Mouse (Mus musculus) stomach, embryonic 15.5 days (tissue): ENCODE data around the gene Fbxo17. TPM values are rescaled to one million over a fixed set of nuclear protein-coding genes. Genes with fewer than 3 reads are reported as not detected.

Experiments
- ATAC-seq: fragments of 200-750 bp; cut with Nextera tagmentation; 2 replicates; pipeline ENCODE4 v1.8.0; 2017; ENCODE audit warnings: low read depth, moderate number of reproducible peaks, moderate TSS enrichment; ENCODE audit not compliant: insufficient read depth, low FRiP score
- H3K27ac ChIP-seq: fragments of 300-500 bp; sonication (generic); 2 replicates; pipeline ENCODE4 v1.5.1; 2015; ENCODE audit warnings: mild to moderate bottlenecking, inconsistent platforms
- H3K27me3 ChIP-seq: fragments of 300-500 bp; sonication (generic); replicated peaks from 2 replicates; pipeline ENCODE4 v1.6.1; 2015; ENCODE audit warnings: inconsistent platforms
- H3K36me3 ChIP-seq: fragments of 300-500 bp; sonication (generic); 2 replicates; pipeline ENCODE4 v1.6.1; 2015; ENCODE audit warnings: inconsistent platforms
- H3K4me1 ChIP-seq: fragments of 300-500 bp; sonication (generic); 2 replicates; pipeline ENCODE4 v1.6.1; 2015; ENCODE audit warnings: inconsistent platforms
- H3K4me2 ChIP-seq: fragments of 300-500 bp; sonication (generic); 2 replicates; pipeline ENCODE4 v1.6.1; 2015; ENCODE audit warnings: mild to moderate bottlenecking, inconsistent platforms
- H3K4me3 ChIP-seq: fragments of 300-500 bp; sonication (generic); replicated peaks from 2 replicates; pipeline ENCODE4 v1.5.1; 2015; ENCODE audit warnings: inconsistent platforms
- H3K9ac ChIP-seq: fragments of 300-500 bp; sonication (generic); 2 replicates; pipeline ENCODE4 v1.6.1; 2015; ENCODE audit warnings: inconsistent platforms
- H3K9me3 ChIP-seq: fragments of 300-500 bp; sonication (generic); 2 replicates; pipeline ENCODE4 v1.6.1; 2016; ENCODE audit warnings: inconsistent platforms
- WGBS: fragments of 180-500 bp; shearing (Covaris S2); methylation state at CpG from one replicate; pipeline ENCODE4 v1.1.7; 2015; 5-methylcytosine and 5-hydroxymethylcytosine counted together
- polyA plus RNA-seq: library from polyadenylated mRNA; unstranded; fragments of >200 nt; fragmentation: Nextera tagmentation; extraction: Ambion mirVana; gene quantifications from 2 replicates; pipeline ENCODE4 v1.2.1, GENCODE M21; 2015

Fbxo17 gene
- polyA plus RNA-seq, 1 experiment from 2014 or later, result 8.0 TPM

DNA sequence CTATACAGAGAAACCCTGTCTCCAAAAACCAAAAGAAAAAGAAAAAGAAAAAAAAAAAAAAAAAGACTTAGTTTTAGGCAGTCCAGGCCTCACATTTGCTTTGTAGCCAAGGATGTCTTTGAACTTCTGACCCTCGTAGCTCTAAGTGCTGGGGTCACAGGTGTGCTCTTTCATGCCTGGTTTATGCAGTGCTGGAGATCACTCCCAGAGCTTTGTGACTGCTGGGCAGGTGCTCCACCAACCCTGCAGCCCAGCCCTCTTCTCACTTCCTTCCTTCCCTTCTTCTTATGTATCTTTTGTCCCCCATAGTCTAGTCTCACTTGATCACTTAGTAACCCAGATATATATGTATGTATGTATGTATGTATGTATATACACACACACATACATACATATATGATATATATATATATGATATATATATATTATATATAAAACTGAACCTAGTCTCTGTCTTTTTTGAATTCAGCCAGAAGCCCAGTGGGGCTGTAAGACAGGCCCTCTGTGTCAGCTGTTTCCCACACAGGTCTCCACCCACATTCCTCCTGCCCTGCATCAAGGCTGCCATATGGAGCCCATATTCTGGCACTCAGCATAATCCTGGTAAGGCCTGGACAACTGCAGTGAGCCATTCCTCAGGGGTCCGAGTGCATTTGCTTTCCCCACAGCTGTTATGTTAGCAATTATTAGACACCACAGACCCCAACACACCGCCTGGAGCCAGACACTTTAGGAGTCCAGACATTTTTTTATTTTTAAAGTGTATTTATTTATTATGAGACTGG, 4.3 kb downstream of the Fbxo17 start:
- Histone ChIP-seq H3K4me1 (peaks cover 4% of the 10 kb centered on the region; the same call in 1 of the 2 replicates), H3K9me3 (no peaks in the 10 kb centered on the region), H3K27me3 (no peaks in the 10 kb centered on the region), H3K9ac (no peak overlapping the region), H3K36me3 (no peaks in the 10 kb centered on the region), H3K4me3 (no peak overlapping the region), H3K4me2 (no peak overlapping the region), H3K27ac (no peak overlapping the region)
- 62% methylated on average over 3 of the region's 3 CpGs for WGBS
- no peak for ATAC-seq

DNA sequence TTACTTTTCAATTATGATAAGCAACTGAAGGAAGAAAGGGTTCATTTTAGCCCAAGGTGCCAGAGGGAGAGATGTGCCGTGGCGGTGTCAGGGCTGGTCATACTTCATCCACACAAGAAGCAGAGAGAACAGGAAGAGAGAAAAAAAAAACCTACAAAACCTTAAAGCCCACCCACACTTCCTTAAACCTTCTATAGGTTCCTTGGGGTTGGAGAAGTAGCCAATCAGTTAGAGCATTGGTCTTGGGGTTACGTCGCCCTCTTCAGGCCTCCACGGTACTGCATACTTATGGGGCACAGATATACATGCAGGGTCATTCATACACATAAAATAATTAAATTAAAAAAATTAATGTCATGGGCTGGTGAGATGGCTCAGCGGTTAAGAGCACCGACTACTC, 5.5 kb downstream of the Fbxo17 start:
- no peak for ATAC-seq
- H3K36me3 ChIP-seq, result no peaks in the 10 kb centered on the region
- H3K4me1 ChIP-seq, result 0 out of 2 replicates have a peak, but pooled peaks cover 4% of the 10 kb centered on the region
- no peak overlapping the region for H3K9ac ChIP-seq
- H3K27me3 ChIP-seq, result no peaks in the 10 kb centered on the region
- no peak overlapping the region for H3K4me3 ChIP-seq
- no peaks in the 10 kb centered on the region for H3K9me3 ChIP-seq
- no peak overlapping the region for H3K4me2 ChIP-seq
- 90% methylated on average over 7 of the region's 7 CpGs for WGBS
- no peak overlapping the region for H3K27ac ChIP-seq

DNA sequence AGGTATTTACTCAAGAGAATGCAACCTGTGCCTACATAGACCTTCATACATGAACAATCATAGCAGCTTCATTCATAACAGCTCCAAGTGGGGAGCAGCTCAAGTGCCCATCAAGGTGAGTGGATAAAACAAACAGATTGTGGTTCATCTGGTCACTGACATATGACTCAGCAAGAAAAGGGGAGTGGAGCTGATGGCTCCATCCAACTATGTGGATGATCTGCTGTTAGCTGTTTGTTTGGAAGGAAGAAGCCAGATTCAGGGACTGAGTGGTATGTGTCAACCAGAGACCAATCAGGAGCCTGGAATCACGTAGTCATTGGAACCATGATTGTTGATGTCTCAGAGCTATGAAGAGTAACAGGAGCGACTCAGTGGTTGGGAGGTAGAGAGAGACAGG, 8.0 kb downstream of the Fbxo17 start:
- Histone ChIP-seq H3K36me3 (no peaks in the 10 kb centered on the region), H3K27me3 (no peaks in the 10 kb centered on the region), H3K9me3 (no peaks in the 10 kb centered on the region), H3K4me3 (no peak overlapping the region), H3K9ac (no peak overlapping the region), H3K4me2 (no peak overlapping the region), H3K4me1 (no peaks in the 10 kb centered on the region), H3K27ac (no peak overlapping the region)
- ATAC-seq, result no peak
- WGBS, result 98% methylated on average over 2 of the region's 2 CpGs

GRCm38 (mm10) chr7:28726600-28726999, 10.0 kb downstream of the Fbxo17 start:
- H3K4me1 ChIP-seq, result no peaks in the 10 kb centered on the region
- H3K27me3 ChIP-seq, result no peaks in the 10 kb centered on the region
- H3K4me2 ChIP-seq, result no peak overlapping the region
- H3K9ac ChIP-seq, result no peak overlapping the region
- no peaks in the 10 kb centered on the region for H3K9me3 ChIP-seq
- no peak overlapping the region for H3K27ac ChIP-seq
- H3K36me3 ChIP-seq, result 0 out of 2 replicates have a peak, but pooled peaks cover 2% of the 10 kb centered on the region
- no peak overlapping the region for H3K4me3 ChIP-seq
- 8% methylated on average over 14 of the region's 14 CpGs for WGBS
- ATAC-seq, result peak; percentile 43; the same call in 1 of the 2 replicates

DNA sequence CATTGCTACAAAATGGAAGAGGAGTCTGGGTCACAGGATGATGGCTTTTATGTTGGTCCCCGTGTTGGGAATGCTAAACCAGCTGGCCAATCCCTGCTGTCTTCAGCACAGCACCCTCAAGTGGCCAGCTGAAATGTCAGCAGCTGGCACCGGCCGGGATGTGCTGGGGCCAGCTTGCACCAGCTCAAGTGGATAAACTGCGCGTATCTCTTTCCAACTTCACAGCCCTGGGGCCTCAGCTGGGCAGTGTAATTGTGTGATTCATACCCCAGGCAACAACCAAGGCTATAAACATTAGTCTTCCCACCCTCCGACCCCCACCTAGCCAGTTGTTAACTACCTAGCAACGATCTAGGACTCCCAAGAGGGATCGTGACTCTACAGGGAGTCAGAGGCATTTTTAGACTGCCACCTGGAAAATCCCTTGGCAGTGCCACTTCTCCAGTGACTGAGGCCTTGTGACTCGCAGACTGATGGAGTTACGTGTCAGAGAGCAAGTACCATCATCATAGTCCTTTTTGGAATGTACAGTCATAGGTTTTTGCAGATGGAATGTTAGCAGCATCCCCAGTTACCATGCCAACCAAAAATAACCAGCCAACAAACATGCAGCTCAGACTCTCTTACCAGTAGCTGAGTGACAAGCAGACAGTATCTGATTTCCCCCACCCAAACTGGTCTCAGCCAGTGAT, 11.2 kb downstream of the Fbxo17 start:
- ATAC-seq, result no peak
- no peak overlapping the region for H3K9ac ChIP-seq
- H3K4me3 ChIP-seq, result no peak overlapping the region
- peaks cover 5% of the 10 kb centered on the region; the same call in 1 of the 2 replicates for H3K4me1 ChIP-seq
- H3K36me3 ChIP-seq, result 0 out of 2 replicates have a peak, but pooled peaks cover 2% of the 10 kb centered on the region
- H3K27me3 ChIP-seq, result no peaks in the 10 kb centered on the region
- no peak overlapping the region for H3K27ac ChIP-seq
- H3K9me3 ChIP-seq, result no peaks in the 10 kb centered on the region
- no peak overlapping the region for H3K4me2 ChIP-seq
- 63% methylated on average over 10 of the region's 10 CpGs for WGBS

DNA sequence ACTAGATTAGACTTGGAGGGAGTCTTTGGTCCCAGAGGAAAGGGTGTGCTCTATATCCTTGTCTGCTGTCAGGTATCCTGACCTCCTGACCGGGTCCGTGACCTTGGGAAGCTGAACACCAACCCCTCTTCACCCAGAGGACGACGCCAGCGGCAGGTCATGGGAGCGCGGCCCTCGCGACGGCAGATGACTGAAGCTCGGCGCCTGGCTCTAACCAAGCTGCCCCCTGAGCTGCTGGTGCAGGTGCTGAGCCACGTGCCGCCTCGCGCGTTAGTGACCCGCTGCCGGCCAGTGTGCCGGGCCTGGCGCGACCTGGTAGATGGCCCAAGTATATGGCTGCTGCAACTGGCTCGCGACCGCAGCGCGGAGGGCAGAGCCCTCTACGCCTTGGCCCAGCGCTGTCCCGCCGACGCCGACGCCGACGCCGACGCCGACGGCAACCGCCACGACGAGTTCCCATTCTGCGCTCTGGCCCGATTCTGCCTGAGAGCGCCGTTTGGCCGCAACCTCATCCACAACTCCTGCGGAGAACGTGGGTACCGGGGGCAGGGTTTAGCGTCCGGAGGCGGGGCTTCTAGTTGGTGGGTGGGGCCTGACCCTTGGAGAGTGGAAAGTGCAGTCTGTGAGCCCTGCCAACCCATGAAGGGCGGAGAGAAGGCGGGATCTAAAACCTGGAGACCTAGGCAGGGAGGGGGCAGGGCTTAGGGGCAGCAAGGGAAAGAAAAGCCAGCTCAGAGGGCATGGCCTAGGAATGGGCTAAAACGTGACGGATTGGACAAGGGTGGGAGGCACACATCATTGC, 15.9 kb downstream of the Fbxo17 start:
- WGBS, result 4% methylated on average over 58 of the region's 58 CpGs

DNA sequence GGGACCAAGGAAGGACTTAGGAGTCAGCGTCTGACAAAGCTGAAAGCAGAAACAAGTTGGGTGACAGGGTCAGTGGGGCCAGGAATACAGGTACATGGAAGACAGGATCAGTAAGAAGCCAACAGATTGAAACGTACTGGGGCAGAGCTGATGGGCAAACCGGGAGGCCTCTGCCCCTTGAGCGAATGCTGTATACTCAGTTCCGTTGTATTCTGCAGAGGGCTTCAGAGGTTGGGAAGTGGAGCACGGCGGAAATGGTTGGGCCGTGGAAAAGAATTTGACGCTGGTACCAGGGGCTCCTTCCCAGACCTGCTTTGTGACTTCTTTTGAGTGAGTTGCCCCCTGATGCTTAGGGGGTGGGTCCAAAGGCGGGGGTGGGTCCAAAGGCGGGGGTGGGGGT, 16.6 kb downstream of the Fbxo17 start:
- 22% methylated on average over 11 of the region's 11 CpGs for WGBS
- Histone ChIP-seq H3K4me1 (peaks cover 5% of the 10 kb centered on the region; the same call in 1 of the 2 replicates), H3K4me2 (peak overlapping the region; percentile 95), H3K9me3 (no peaks in the 10 kb centered on the region), H3K9ac (no peak overlapping the region), H3K27me3 (no peaks in the 10 kb centered on the region), H3K4me3 (peak overlapping the region; percentile 49), H3K36me3 (peaks cover 14% of the 10 kb centered on the region; the same call in 1 of the 2 replicates), H3K27ac (no peak overlapping the region)
- no peak for ATAC-seq

More for the DNA sequence above, 15.9 kb downstream of the Fbxo17 start:
- Histone ChIP-seq H3K27me3 (no peaks in the 10 kb centered on the region), H3K9me3 (no peaks in the 10 kb centered on the region), H3K4me3 (peak overlapping the region; percentile 49), H3K36me3 (peaks cover 14% of the 10 kb centered on the region; the same call in 1 of the 2 replicates), H3K4me1 (peaks cover 5% of the 10 kb centered on the region; the same call in 1 of the 2 replicates), H3K4me2 (peak overlapping the region; percentile 95), H3K27ac (no peak overlapping the region), H3K9ac (peak overlapping the region; percentile 19; the same call in 1 of the 2 replicates)
- peak; percentile 90 for ATAC-seq

DNA sequence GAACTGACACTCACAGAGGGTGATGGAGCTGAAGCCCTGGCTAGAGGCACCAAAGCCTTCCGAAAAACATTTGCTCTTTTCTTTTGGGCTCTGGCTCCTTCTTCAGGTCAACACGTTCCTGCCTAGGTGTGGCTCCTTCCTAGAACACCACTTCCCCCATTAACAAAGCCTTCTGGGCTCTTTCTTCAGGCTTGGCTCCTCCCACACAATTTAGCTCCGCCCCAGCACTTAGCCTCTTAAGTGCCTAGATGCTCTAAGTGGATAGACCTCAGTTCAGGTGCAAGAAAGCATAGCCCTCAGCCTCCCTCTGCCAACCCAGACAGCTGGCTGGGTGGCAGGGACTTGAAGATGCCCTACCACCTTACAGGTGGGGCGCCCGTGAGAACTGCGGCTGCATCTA, 19.1 kb downstream of the Fbxo17 start:
- WGBS, result 74% methylated on average over 6 of the region's 6 CpGs
- Histone ChIP-seq H3K9me3 (no peaks in the 10 kb centered on the region), H3K4me3 (no peak overlapping the region), H3K27me3 (no peaks in the 10 kb centered on the region), H3K36me3 (peaks cover 23% of the 10 kb centered on the region; the same call in 1 of the 2 replicates), H3K4me2 (no peak overlapping the region), H3K4me1 (peaks cover 9% of the 10 kb centered on the region), H3K9ac (no peak overlapping the region), H3K27ac (no peak overlapping the region)
- ATAC-seq, result no peak

GRCm38 (mm10) chr7:28739829-28740228, 23.2 kb downstream of the Fbxo17 start:
- Histone ChIP-seq H3K27me3 (no peaks in the 10 kb centered on the region), H3K4me2 (no peak overlapping the region), H3K4me3 (no peak overlapping the region), H3K9ac (no peak overlapping the region), H3K36me3 (peaks cover 22% of the 10 kb centered on the region), H3K9me3 (no peaks in the 10 kb centered on the region), H3K4me1 (peaks cover 15% of the 10 kb centered on the region; the same call in 1 of the 2 replicates), H3K27ac (no peak overlapping the region)
- WGBS, result 92% methylated on average over 21 of the region's 21 CpGs
- no peak for ATAC-seq

DNA sequence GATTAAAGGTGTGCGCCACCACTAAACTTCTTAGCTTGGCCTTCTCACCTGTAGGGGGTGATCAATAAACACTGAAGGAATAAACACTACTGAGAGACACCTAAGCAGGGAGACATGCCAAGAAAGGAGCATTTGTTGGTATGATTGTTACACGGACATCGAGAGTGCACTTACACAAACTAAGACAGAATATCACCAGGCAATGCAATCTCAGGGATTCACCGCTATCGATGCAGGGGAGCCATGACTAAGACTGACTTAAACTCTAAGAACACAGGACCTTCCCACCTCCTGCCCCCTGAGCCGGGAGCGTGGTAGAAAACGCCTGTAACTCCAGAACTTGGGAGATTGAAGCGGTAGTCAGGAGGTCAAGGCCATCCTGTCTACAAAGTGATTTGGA, 24.3 kb downstream of the Fbxo17 start:
- H3K4me3 ChIP-seq, result peak overlapping the region; percentile 81
- no peak for ATAC-seq
- H3K9ac ChIP-seq, result peak overlapping the region; percentile 54
- peaks cover 23% of the 10 kb centered on the region for H3K36me3 ChIP-seq
- no peaks in the 10 kb centered on the region for H3K27me3 ChIP-seq
- peaks cover 15% of the 10 kb centered on the region; the same call in 1 of the 2 replicates for H3K4me1 ChIP-seq
- H3K9me3 ChIP-seq, result no peaks in the 10 kb centered on the region
- peak overlapping the region; percentile 65 for H3K4me2 ChIP-seq
- H3K27ac ChIP-seq, result peak overlapping the region; percentile 58; the same call in 1 of the 2 replicates
- 30% methylated on average over 9 of the region's 9 CpGs for WGBS

GRCm38 (mm10) chr7:28741368-28741708, 24.7 kb downstream of the Fbxo17 start:
- Histone ChIP-seq H3K9ac (peak overlapping the region; percentile 54), H3K9me3 (no peaks in the 10 kb centered on the region), H3K4me1 (peaks cover 15% of the 10 kb centered on the region; the same call in 1 of the 2 replicates), H3K36me3 (peaks cover 21% of the 10 kb centered on the region), H3K4me3 (peak overlapping the region; percentile 81), H3K27ac (peak overlapping the region; percentile 58), H3K4me2 (peak overlapping the region; percentile 65), H3K27me3 (no peaks in the 10 kb centered on the region)
- WGBS, result 2% methylated on average over 13 of the region's 13 CpGs
- peak; percentile 18; the same call in 1 of the 2 replicates for ATAC-seq
